Mouse (Mus musculus) gastrocnemius, postnatal 36 days (tissue): ENCODE results near the gene Wdr91. TPM values are rescaled to one million over a fixed set of nuclear protein-coding genes. Genes with fewer than 3 reads are reported as not detected.

Experiments used
- DNase-seq, 2 experiments: peaks; one replicate each; pipeline ENCODE4 v3.0.0; 2022
- intact Hi-C: fragments of 180-260 bp; cut with DNase I; formaldehyde crosslinking; loops from one replicate; pipeline ENCODE4 v1.15.1; 2025
- total RNA-seq, 2 experiments: library from RNA; stranded (reverse); gene quantifications; 2 replicates each; pipeline ENCODE4 v1.2.3; 2021

Gene Wdr91
- total RNA-seq, 2 experiments from 2014 or later = 4.4 to 5.1 TPM

GRCm38 (mm10) chr6:34866786-34867185, 43.9 kb downstream of the Wdr91 start:
- intact Hi-C loops = no loop called here

GRCm38 (mm10) chr6:34865711-34866593, 44.7 kb downstream of the Wdr91 start:
- intact Hi-C loops = no loop called here
- peak in 1 of 2 experiments; percentile 23 for DNase-seq

More at GRCm38 (mm10) chr6:34866786-34867185, 43.9 kb downstream of the Wdr91 start:
- DNase-seq = peak in 1 of 2 experiments; percentile 11

- no peak for DNase-seq
- intact Hi-C loops = no loop called here
These were observed 45.5 kb downstream of the Wdr91 start for GRCm38 (mm10) chr6:34865213-34865612.

- intact Hi-C loops = no loop called here
These were observed 46.7 kb downstream of the Wdr91 start for GRCm38 (mm10) chr6:34863786-34864514.

GRCm38 (mm10) chr6:34862791-34863403, 47.8 kb downstream of the Wdr91 start, which contains the start of gene Tmem140:
Tmem140 (plus strand) TSS chr6:34863146.
- peak in 1 of 2 experiments; percentile 52 for DNase-seq
- intact Hi-C loops = no loop called here

More at GRCm38 (mm10) chr6:34863786-34864514, 46.7 kb downstream of the Wdr91 start:
- DNase-seq = peak in 1 of 2 experiments; percentile 10

GRCm38 (mm10) chr6:34862381-34862780, 48.3 kb downstream of the Wdr91 start:
- no peak for DNase-seq
- intact Hi-C loops = no loop called here

- intact Hi-C loops = no loop called here
- no peak for DNase-seq
These were observed 49.1 kb downstream of the Wdr91 start for GRCm38 (mm10) chr6:34861546-34862053.

- DNase-seq = no peak
- intact Hi-C loops = no loop called here
These were observed 78.3 kb downstream of the Wdr91 start for GRCm38 (mm10) chr6:34832352-34832751.

Other genes with a start within 250 kb of the Wdr91 start
- 1 to 10 TPM; 1.0 to 1.8 TPM for gene Agbl3, start 130.4 kb downstream of the Wdr91 start, total RNA-seq
- gene Tmem140, start 47.7 kb downstream of the Wdr91 start, total RNA-seq = 10 to 100 TPM; 23.8 to 30.7 TPM
- gene Cyren, start 32.8 kb downstream of the Wdr91 start, total RNA-seq = 1 to 10 TPM; 3.3 to 3.6 TPM
- not detected for gene Stra8, start 9.3 kb upstream of the Wdr91 start, total RNA-seq
- not detected for gene Slc23a4, start 77.5 kb upstream of the Wdr91 start, total RNA-seq
- gene Cnot4, start 222.8 kb upstream of the Wdr91 start, total RNA-seq = 10 to 100 TPM; 22.1 to 26.1 TPM